Mouse (Mus musculus): ENCODE results near the gene Nt5dc3. TPM values are rescaled to one million over a fixed set of nuclear protein-coding genes. Genes with fewer than 3 reads are reported as not detected.

Nt5dc3 gene
- total and polyA plus RNA-seq, 2 experiments from 2014 or later = 9.3 to 43.6 TPM

GRCm38 (mm10) chr10:86860396-86860795 is 81.6 kb downstream of the Nt5dc3 start:
- 83% methylated on average over 4 of the region's 4 CpGs for WGBS
- Histone ChIP-seq H3K9me3 (ENCODE audit: low read length) (no peaks in the 10 kb centered on the region), H3K36me3 (ENCODE audit: insufficient read depth, low read length) (no peaks in the 10 kb centered on the region), H3K27ac (no peak overlapping the region), H3K4me3 (ENCODE audit: low read length) (no peak overlapping the region), H3K4me2 (ENCODE audit: low read depth, low read length) (no peak overlapping the region), H3K27me3 (ENCODE audit: insufficient read depth, low read length) (no peaks in the 10 kb centered on the region), H3K9ac (replicated peaks; ENCODE audit: low read length) (no peak overlapping the region), H3K4me1 (ENCODE audit: insufficient read depth, low read length) (no peaks in the 10 kb centered on the region)
- no peak for TF ChIP-seq CTCF (IDR thresholded peaks at IDR 0.05; ENCODE audit: low read depth)
- DNase-seq (ENCODE audit: low spot score) (no peak), ATAC-seq (no peak)

GRCm38 (mm10) chr10:86862496-86862895 is 83.7 kb downstream of the Nt5dc3 start:
- Histone ChIP-seq H3K9me3 (ENCODE audit: low read length) (no peaks in the 10 kb centered on the region), H3K9ac (replicated peaks; ENCODE audit: low read length) (no peak overlapping the region), H3K36me3 (ENCODE audit: insufficient read depth, low read length) (no peaks in the 10 kb centered on the region), H3K4me1 (ENCODE audit: insufficient read depth, low read length) (no peaks in the 10 kb centered on the region), H3K27ac (no peak overlapping the region), H3K27me3 (ENCODE audit: insufficient read depth, low read length) (no peaks in the 10 kb centered on the region), H3K4me3 (ENCODE audit: low read length) (no peak overlapping the region), H3K4me2 (ENCODE audit: low read depth, low read length) (no peak overlapping the region)
- DNase-seq (ENCODE audit: low spot score) (no peak), ATAC-seq (no peak)
- TF ChIP-seq CTCF (IDR thresholded peaks at IDR 0.05; ENCODE audit: low read depth) = no peak
- WGBS = 89% methylated on average over 6 of the region's 6 CpGs

GRCm38 (mm10) chr10:86863429-86863828 is 84.6 kb downstream of the Nt5dc3 start:
- TF ChIP-seq CTCF (IDR thresholded peaks at IDR 0.05; ENCODE audit: low read depth) = peak; percentile 42
- no peak overlapping the region for H3K4me3 ChIP-seq (ENCODE audit: low read length)
- no peak overlapping the region for H3K4me2 ChIP-seq (ENCODE audit: low read depth, low read length)
- DNase-seq (ENCODE audit: low spot score) (no peak), ATAC-seq (no peak)
- no peaks in the 10 kb centered on the region for H3K4me1 ChIP-seq (ENCODE audit: insufficient read depth, low read length)
- no peaks in the 10 kb centered on the region for H3K9me3 ChIP-seq (ENCODE audit: low read length)
- 93% methylated on average over 6 of the region's 6 CpGs for WGBS
- H3K36me3 ChIP-seq (ENCODE audit: insufficient read depth, low read length) = no peaks in the 10 kb centered on the region
- no peaks in the 10 kb centered on the region for H3K27me3 ChIP-seq (ENCODE audit: insufficient read depth, low read length)
- no peak overlapping the region for H3K9ac ChIP-seq (replicated peaks; ENCODE audit: low read length)
- H3K27ac ChIP-seq = no peak overlapping the region

- Histone ChIP-seq H3K36me3 (ENCODE audit: insufficient read depth, low read length) (no peaks in the 10 kb centered on the region), H3K4me2 (ENCODE audit: low read depth, low read length) (no peak overlapping the region), H3K4me3 (ENCODE audit: low read length) (no peak overlapping the region), H3K27ac (no peak overlapping the region), H3K9me3 (ENCODE audit: low read length) (no peaks in the 10 kb centered on the region), H3K9ac (replicated peaks; ENCODE audit: low read length) (no peak overlapping the region), H3K27me3 (ENCODE audit: insufficient read depth, low read length) (no peaks in the 10 kb centered on the region), H3K4me1 (ENCODE audit: insufficient read depth, low read length) (no peaks in the 10 kb centered on the region)
- WGBS = 76% methylated on average over 7 of the region's 7 CpGs
- ATAC-seq = no peak
- DNase-seq (ENCODE audit: low spot score) = no peak
- TF ChIP-seq CTCF (IDR thresholded peaks at IDR 0.05; ENCODE audit: low read depth) = no peak
Measured at GRCm38 (mm10) chr10:86872121-86872520, 93.3 kb downstream of the Nt5dc3 start.

- Histone ChIP-seq H3K4me3 (ENCODE audit: low read length) (no peak overlapping the region), H3K9me3 (ENCODE audit: low read length) (no peaks in the 10 kb centered on the region), H3K27ac (no peak overlapping the region), H3K9ac (replicated peaks; ENCODE audit: low read length) (no peak overlapping the region), H3K4me2 (ENCODE audit: low read depth, low read length) (no peak overlapping the region), H3K27me3 (ENCODE audit: insufficient read depth, low read length) (no peaks in the 10 kb centered on the region), H3K36me3 (ENCODE audit: insufficient read depth, low read length) (no peaks in the 10 kb centered on the region), H3K4me1 (ENCODE audit: insufficient read depth, low read length) (no peaks in the 10 kb centered on the region)
- ATAC-seq (no peak), DNase-seq (ENCODE audit: low spot score) (no peak)
- TF ChIP-seq CTCF (IDR thresholded peaks at IDR 0.05; ENCODE audit: low read depth) = no peak
- 70% methylated on average over 5 of the region's 5 CpGs for WGBS
Measured at GRCm38 (mm10) chr10:86872591-86872990, 93.8 kb downstream of the Nt5dc3 start.

GRCm38 (mm10) chr10:86878721-86879120 is 99.9 kb downstream of the Nt5dc3 start:
- H3K27ac ChIP-seq = no peak overlapping the region
- TF ChIP-seq CTCF (IDR thresholded peaks at IDR 0.05; ENCODE audit: low read depth) = no peak
- H3K4me3 ChIP-seq (ENCODE audit: low read length) = no peak overlapping the region
- ATAC-seq (no peak), DNase-seq (ENCODE audit: low spot score) (no peak)
- no peak overlapping the region for H3K4me2 ChIP-seq (ENCODE audit: low read depth, low read length)
- 80% methylated on average over 7 of the region's 7 CpGs for WGBS
- H3K9ac ChIP-seq (replicated peaks; ENCODE audit: low read length) = no peak overlapping the region
- no peaks in the 10 kb centered on the region for H3K27me3 ChIP-seq (ENCODE audit: insufficient read depth, low read length)
- no peaks in the 10 kb centered on the region for H3K9me3 ChIP-seq (ENCODE audit: low read length)
- no peaks in the 10 kb centered on the region for H3K36me3 ChIP-seq (ENCODE audit: insufficient read depth, low read length)
- H3K4me1 ChIP-seq (ENCODE audit: insufficient read depth, low read length) = peaks cover 5% of the 10 kb centered on the region; the same call in 1 of the 2 replicates

GRCm38 (mm10) chr10:86880071-86880806 is 101.4 kb downstream of the Nt5dc3 start:
- no peaks in the 10 kb centered on the region for H3K27me3 ChIP-seq (ENCODE audit: insufficient read depth, low read length)
- no peak overlapping the region; the same call in 1 of the 2 replicates for H3K27ac ChIP-seq
- ATAC-seq (peak; percentile 35; the same call in 1 of the 2 replicates), DNase-seq (ENCODE audit: low spot score) (peak; percentile 63)
- H3K4me1 ChIP-seq (ENCODE audit: insufficient read depth, low read length) = peaks cover 5% of the 10 kb centered on the region; the same call in 1 of the 2 replicates
- H3K9me3 ChIP-seq (ENCODE audit: low read length) = no peaks in the 10 kb centered on the region
- H3K4me2 ChIP-seq (ENCODE audit: low read depth, low read length) = no peak overlapping the region
- no peak for TF ChIP-seq CTCF (IDR thresholded peaks at IDR 0.05; ENCODE audit: low read depth)
- WGBS = 30% methylated on average over 5 of the region's 5 CpGs
- H3K9ac ChIP-seq (replicated peaks; ENCODE audit: low read length) = no peak overlapping the region
- H3K4me3 ChIP-seq (ENCODE audit: low read length) = no peak overlapping the region
- H3K36me3 ChIP-seq (ENCODE audit: insufficient read depth, low read length) = no peaks in the 10 kb centered on the region
